Mouse (Mus musculus): ENCODE results near the gene Hhatl.

DNA sequence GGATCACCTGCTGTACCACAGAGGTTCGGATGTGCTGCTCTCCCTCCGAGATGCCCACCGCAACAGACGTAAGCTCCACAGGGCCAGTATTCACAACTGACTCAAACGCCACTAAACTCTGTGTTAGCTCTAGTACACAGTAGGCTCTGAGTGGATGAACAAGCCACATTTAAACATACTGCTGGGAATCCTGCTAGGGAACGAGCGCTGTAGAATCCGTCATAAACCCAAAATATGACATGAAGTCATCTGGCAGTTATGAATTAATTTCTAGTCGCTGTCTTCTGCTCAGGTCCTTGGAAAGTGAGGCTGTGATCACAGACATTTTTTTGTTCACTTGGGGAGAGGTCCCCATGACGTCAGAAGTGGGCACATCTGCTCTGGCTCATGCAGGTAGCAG lies 16.4 kb downstream of the Hhatl start:
- TF ChIP-seq CTCF (IDR thresholded peaks at IDR 0.05; ENCODE audit: low read depth), result no peak
- no peak for TF ChIP-seq EP300 (IDR thresholded peaks at IDR 0.05; ENCODE audit: low read depth)
